Mouse (Mus musculus): ENCODE data around the gene Ccdc120. TPM values are rescaled to one million over a fixed set of nuclear protein-coding genes. Genes with fewer than 3 reads are reported as not detected.
"Not testable (repeated sequence)": the region's sequence is repeated elsewhere in the genome, so short reads cannot be mapped to it uniquely, and the experiment has no call there.

Ccdc120 gene
- polyA plus RNA-seq, 1 experiment from 2014 or later: 21.5 TPM

DNA sequence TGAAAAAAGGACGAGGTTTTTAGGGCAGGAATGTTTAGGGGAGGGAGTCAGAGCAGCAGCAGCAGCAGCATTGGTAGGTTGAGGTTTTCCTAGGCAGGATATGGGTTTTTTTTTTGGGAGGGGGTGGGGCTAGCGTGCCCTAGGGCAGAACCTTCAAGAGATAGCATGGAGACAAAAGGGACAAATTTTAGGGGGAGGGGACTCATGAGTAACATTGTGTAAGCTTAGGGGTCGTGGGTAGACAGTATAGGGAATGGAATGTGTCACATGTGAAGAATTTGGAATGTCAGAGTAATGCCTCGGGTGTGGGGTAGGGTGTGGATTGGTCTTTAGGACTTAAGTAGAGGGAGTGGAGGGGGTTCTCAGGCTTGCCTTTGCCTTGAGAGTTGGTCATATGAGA is 28.0 kb downstream of the Ccdc120 start:
- H3K27me3 ChIP-seq (ENCODE audit: control insufficient read depth, insufficient read depth, low read length): no peaks in the 10 kb centered on the region
- H3K4me2 ChIP-seq (replicated peaks; ENCODE audit: low read depth, low read length): peak overlapping the region; percentile 54
- H3K4me1 ChIP-seq (ENCODE audit: control insufficient read depth, insufficient read depth, low read length): peaks cover 4% of the 10 kb centered on the region; the same call in 1 of the 2 replicates
- peak overlapping the region; percentile 53; the same call in 1 of the 2 replicates for H3K9ac ChIP-seq (ENCODE audit: low read depth, low read length)
- peak overlapping the region; percentile 46 for H3K4me3 ChIP-seq (ENCODE audit: low read length)
- H3K27ac ChIP-seq (ENCODE audit: low read depth, low read length): no peak overlapping the region
- H3K9me3 ChIP-seq (ENCODE audit: control insufficient read depth, low read length): no peaks in the 10 kb centered on the region
- WGBS: 18% methylated on average over 4 of the region's 4 CpGs
- H3K36me3 ChIP-seq (ENCODE audit: control insufficient read depth, insufficient read depth, low read length): no peaks in the 10 kb centered on the region; the same call in 1 of the 2 replicates
- no peak for ATAC-seq (ENCODE audit: low FRiP score, low TSS enrichment)

DNA sequence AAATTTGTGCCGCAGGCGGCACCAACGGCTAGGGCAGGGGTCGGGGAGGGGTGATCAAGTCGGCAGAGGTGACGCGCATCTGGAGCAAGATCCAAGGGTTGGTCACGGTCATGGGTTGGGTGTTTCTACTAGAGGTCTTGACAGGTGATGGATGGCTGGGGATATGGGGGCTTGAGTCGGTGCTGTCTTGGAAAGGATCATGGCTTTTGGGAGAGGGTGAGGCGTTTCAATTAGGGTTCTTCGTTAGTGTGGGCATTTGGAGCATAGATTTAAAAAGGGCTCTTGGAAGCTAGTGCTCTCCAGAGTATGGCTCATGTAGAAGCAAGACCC is 28.5 kb downstream of the Ccdc120 start:
- Histone ChIP-seq H3K9ac (ENCODE audit: low read depth, low read length) (peak overlapping the region; percentile 53; the same call in 1 of the 2 replicates), H3K27me3 (ENCODE audit: control insufficient read depth, insufficient read depth, low read length) (no peaks in the 10 kb centered on the region), H3K27ac (ENCODE audit: low read depth, low read length) (no peak overlapping the region), H3K4me3 (ENCODE audit: low read length) (peak overlapping the region; percentile 46), H3K4me1 (ENCODE audit: control insufficient read depth, insufficient read depth, low read length) (peaks cover 4% of the 10 kb centered on the region; the same call in 1 of the 2 replicates), H3K36me3 (ENCODE audit: control insufficient read depth, insufficient read depth, low read length) (no peaks in the 10 kb centered on the region; the same call in 1 of the 2 replicates), H3K4me2 (replicated peaks; ENCODE audit: low read depth, low read length) (peak overlapping the region; percentile 54), H3K9me3 (ENCODE audit: control insufficient read depth, low read length) (no peaks in the 10 kb centered on the region)
- no peak; the same call in 1 of the 2 replicates for ATAC-seq (ENCODE audit: low FRiP score, low TSS enrichment)
- 21% methylated on average over 11 of the region's 11 CpGs for WGBS

DNA sequence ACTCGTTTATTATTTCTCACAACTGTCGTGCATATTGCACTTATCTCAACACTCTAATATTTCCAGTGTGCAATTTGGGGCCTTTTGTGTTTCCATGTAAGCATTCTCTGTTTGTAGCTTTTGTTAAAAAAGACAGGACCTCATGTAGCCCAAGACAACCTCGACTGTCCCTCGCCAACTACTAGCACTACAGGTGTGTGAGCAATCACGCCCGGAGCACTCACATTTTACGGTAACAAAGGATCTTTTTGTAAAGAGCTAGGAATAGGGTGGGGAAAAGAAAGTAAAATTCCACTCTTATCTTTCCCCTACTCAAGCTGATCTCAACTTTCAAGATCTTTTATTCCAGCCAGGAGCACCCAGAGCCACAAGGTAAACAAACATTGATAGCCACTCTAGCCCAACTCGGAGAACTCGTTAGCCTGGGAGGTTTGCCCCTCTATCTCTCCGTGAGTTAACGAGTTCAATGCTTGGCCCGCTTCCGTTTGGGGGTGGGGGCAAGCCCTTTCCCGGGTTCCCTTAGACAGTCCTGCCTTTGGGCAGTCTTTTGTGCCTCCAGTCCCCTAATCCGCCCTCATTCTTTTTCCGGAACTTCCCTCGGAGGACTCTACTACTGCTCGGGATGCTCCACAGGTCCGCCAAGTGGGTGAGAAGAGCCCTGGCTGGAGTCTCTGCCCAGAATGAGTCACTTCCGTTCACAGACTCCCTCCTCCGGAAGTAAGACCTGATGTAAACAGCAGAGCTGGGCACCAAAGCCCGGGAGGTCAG is 29.0 kb downstream of the Ccdc120 start, which contains the start of gene Gm45208:
Gene Gm45208 (plus strand): TSS at position 732 of the 768 bp plus-strand sequence.
- Histone ChIP-seq H3K4me1 (ENCODE audit: control insufficient read depth, insufficient read depth, low read length) (peaks cover 4% of the 10 kb centered on the region; the same call in 1 of the 2 replicates), H3K9ac (ENCODE audit: low read depth, low read length) (peak within 1 kb of the TSS; percentile 53), H3K36me3 (ENCODE audit: control insufficient read depth, insufficient read depth, low read length) (no peaks in the 10 kb centered on the region; the same call in 1 of the 2 replicates), H3K9me3 (ENCODE audit: control insufficient read depth, low read length) (no peaks in the 10 kb centered on the region), H3K27me3 (ENCODE audit: control insufficient read depth, insufficient read depth, low read length) (no peaks in the 10 kb centered on the region), H3K4me2 (replicated peaks; ENCODE audit: low read depth, low read length) (peak within 1 kb of the TSS; percentile 54), H3K4me3 (ENCODE audit: low read length) (peak within 1 kb of the TSS; percentile 46), H3K27ac (ENCODE audit: low read depth, low read length) (peak within 1 kb of the TSS; percentile 88)
- WGBS: 34% methylated on average over 22 of the region's 22 CpGs
- ATAC-seq (ENCODE audit: low FRiP score, low TSS enrichment): peak; percentile 87

GRCm38 (mm10) chrX:7716058-7716457 is 34.6 kb downstream of the Ccdc120 start:
- not testable (repeated sequence) for H3K4me2 ChIP-seq (replicated peaks; ENCODE audit: low read depth, low read length); H3K27me3 ChIP-seq (ENCODE audit: control insufficient read depth, insufficient read depth, low read length); H3K4me3 ChIP-seq (ENCODE audit: low read length); H3K9ac ChIP-seq (ENCODE audit: low read depth, low read length); H3K36me3 ChIP-seq (ENCODE audit: control insufficient read depth, insufficient read depth, low read length); ATAC-seq (ENCODE audit: low FRiP score, low TSS enrichment); H3K9me3 ChIP-seq (ENCODE audit: control insufficient read depth, low read length); H3K4me1 ChIP-seq (ENCODE audit: control insufficient read depth, insufficient read depth, low read length); H3K27ac ChIP-seq (ENCODE audit: low read depth, low read length)
- WGBS: 42% methylated on average over 1 of the region's 1 CpGs

GRCm38 (mm10) chrX:7714135-7714899 is 36.4 kb downstream of the Ccdc120 start, which contains the start of gene Wdr45:
Gene Wdr45 (plus strand): TSS chrX:7714333.
- not testable (repeated sequence) for H3K36me3 ChIP-seq (ENCODE audit: control insufficient read depth, insufficient read depth, low read length); H3K27ac ChIP-seq (ENCODE audit: low read depth, low read length); H3K9me3 ChIP-seq (ENCODE audit: control insufficient read depth, low read length); H3K4me1 ChIP-seq (ENCODE audit: control insufficient read depth, insufficient read depth, low read length); H3K27me3 ChIP-seq (ENCODE audit: control insufficient read depth, insufficient read depth, low read length)
- WGBS: 21% methylated on average over 27 of the region's 60 CpGs
- ATAC-seq (ENCODE audit: low FRiP score, low TSS enrichment): peak; percentile 97
- peak within 1 kb of the TSS; percentile 36 for H3K4me2 ChIP-seq (replicated peaks; ENCODE audit: low read depth, low read length)
- peak within 1 kb of the TSS; percentile 33; the same call in 1 of the 2 replicates for H3K4me3 ChIP-seq (ENCODE audit: low read length)
- H3K9ac ChIP-seq (ENCODE audit: low read depth, low read length): peak within 1 kb of the TSS; percentile 48; the same call in 1 of the 2 replicates

- H3K27ac ChIP-seq (ENCODE audit: low read depth, low read length); H3K27me3 ChIP-seq (ENCODE audit: control insufficient read depth, insufficient read depth, low read length); H3K4me1 ChIP-seq (ENCODE audit: control insufficient read depth, insufficient read depth, low read length); H3K9me3 ChIP-seq (ENCODE audit: control insufficient read depth, low read length); ATAC-seq (ENCODE audit: low FRiP score, low TSS enrichment); H3K36me3 ChIP-seq (ENCODE audit: control insufficient read depth, insufficient read depth, low read length): not testable (repeated sequence)
- WGBS: 40% methylated on average over 5 of the region's 12 CpGs
- Histone ChIP-seq H3K4me2 (replicated peaks; ENCODE audit: low read depth, low read length) (peak overlapping the region; percentile 36), H3K9ac (ENCODE audit: low read depth, low read length) (peak overlapping the region; percentile 48; the same call in 1 of the 2 replicates), H3K4me3 (ENCODE audit: low read length) (peak overlapping the region; percentile 33; the same call in 1 of the 2 replicates)
Measured at GRCm38 (mm10) chrX:7713764-7714134, 37.0 kb downstream of the Ccdc120 start.

GRCm38 (mm10) chrX:7696954-7697381 is 53.7 kb downstream of the Ccdc120 start, which contains the start of gene Gpkow:
Gene Gpkow (plus strand): TSS chrX:7697131.
- Histone ChIP-seq H3K9ac (ENCODE audit: low read depth, low read length) (peak within 1 kb of the TSS; percentile 58), H3K4me1 (ENCODE audit: control insufficient read depth, insufficient read depth, low read length) (no peaks in the 10 kb centered on the region), H3K27ac (ENCODE audit: low read depth, low read length) (no peak within 1 kb of the TSS), H3K4me3 (ENCODE audit: low read length) (peak within 1 kb of the TSS; percentile 61), H3K36me3 (ENCODE audit: control insufficient read depth, insufficient read depth, low read length) (peaks cover 8% of the 10 kb centered on the region; the same call in 1 of the 2 replicates), H3K4me2 (replicated peaks; ENCODE audit: low read depth, low read length) (peak within 1 kb of the TSS; percentile 50), H3K9me3 (ENCODE audit: control insufficient read depth, low read length) (no peaks in the 10 kb centered on the region), H3K27me3 (ENCODE audit: control insufficient read depth, insufficient read depth, low read length) (no peaks in the 10 kb centered on the region)
- WGBS: 16% methylated on average over 33 of the region's 33 CpGs
- ATAC-seq (ENCODE audit: low FRiP score, low TSS enrichment): peak; percentile 94

DNA sequence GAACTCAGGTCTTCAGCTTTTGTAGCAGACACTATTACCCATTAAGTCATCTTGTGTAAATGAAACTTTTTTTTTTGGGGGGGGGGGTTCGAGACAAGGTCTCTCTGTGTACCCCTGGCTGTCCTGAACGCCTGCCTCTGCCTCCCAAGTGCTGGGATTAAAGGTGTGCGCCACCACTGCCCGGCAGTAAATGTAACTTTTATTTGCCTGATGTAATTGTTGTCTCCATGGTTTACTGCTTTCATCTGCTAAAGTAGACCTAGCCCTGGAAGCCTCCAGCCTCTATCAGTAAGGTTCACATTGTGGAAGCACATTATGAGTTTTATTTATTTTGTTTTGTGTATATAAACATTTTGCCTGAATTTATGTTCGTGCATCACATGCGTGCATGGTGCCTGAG is 54.2 kb downstream of the Ccdc120 start:
- no peak; the same call in 1 of the 2 replicates for ATAC-seq (ENCODE audit: low FRiP score, low TSS enrichment)
- no peak overlapping the region for H3K27ac ChIP-seq (ENCODE audit: low read depth, low read length)
- H3K27me3 ChIP-seq (ENCODE audit: control insufficient read depth, insufficient read depth, low read length): no peaks in the 10 kb centered on the region
- 35% methylated on average over 6 of the region's 6 CpGs for WGBS
- H3K4me1 ChIP-seq (ENCODE audit: control insufficient read depth, insufficient read depth, low read length): no peaks in the 10 kb centered on the region
- H3K9ac ChIP-seq (ENCODE audit: low read depth, low read length): no peak overlapping the region
- peak overlapping the region; percentile 30; the same call in 1 of the 2 replicates for H3K4me2 ChIP-seq (replicated peaks; ENCODE audit: low read depth, low read length)
- H3K9me3 ChIP-seq (ENCODE audit: control insufficient read depth, low read length): no peaks in the 10 kb centered on the region
- H3K4me3 ChIP-seq (ENCODE audit: low read length): peak overlapping the region; percentile 61; the same call in 1 of the 2 replicates
- H3K36me3 ChIP-seq (ENCODE audit: control insufficient read depth, insufficient read depth, low read length): peaks cover 8% of the 10 kb centered on the region; the same call in 1 of the 2 replicates

Data from kidney, embryonic 14.5 days (tissue).